Mouse (Mus musculus) midbrain, embryonic 16.5 days (tissue): ENCODE measurements around the gene Aldh16a1. TPM values are rescaled to one million over a fixed set of nuclear protein-coding genes. Genes with fewer than 3 reads are reported as not detected.

Experiments
- ATAC-seq: fragments of 200-750 bp; cut with Nextera tagmentation; 2 replicates; pipeline ENCODE4 v1.8.0; 2017; ENCODE audit warnings: moderate TSS enrichment
- H3K27ac ChIP-seq: fragments of 300-500 bp; sonication (generic); 2 replicates; pipeline ENCODE4 v1.5.1; 2014; ENCODE audit warnings: mild to moderate bottlenecking, low read length, mixed read lengths
- H3K27me3 ChIP-seq: fragments of 300-500 bp; sonication (generic); 2 replicates; pipeline ENCODE4 v1.6.1; 2014; ENCODE audit warnings: low read depth, low read length, mixed read lengths; ENCODE audit not compliant: control insufficient read depth, insufficient read depth
- H3K36me3 ChIP-seq: fragments of 300-500 bp; sonication (generic); 2 replicates; pipeline ENCODE4 v1.6.1; 2014; ENCODE audit warnings: mild to moderate bottlenecking, low read length, moderate library complexity, mixed read lengths; ENCODE audit not compliant: control insufficient read depth, insufficient read depth
- H3K4me1 ChIP-seq: fragments of 300-500 bp; sonication (generic); 2 replicates; pipeline ENCODE4 v1.6.1; 2014; ENCODE audit warnings: mild to moderate bottlenecking, low read length, mixed read lengths; ENCODE audit not compliant: control insufficient read depth, insufficient read depth
- H3K4me2 ChIP-seq: fragments of 300-500 bp; sonication (generic); 2 replicates; pipeline ENCODE4 v1.6.1; 2014; ENCODE audit warnings: mild to moderate bottlenecking, low read length, mixed read lengths
- H3K4me3 ChIP-seq: fragments of 300-500 bp; sonication (generic); 2 replicates; pipeline ENCODE4 v1.5.1; 2014; ENCODE audit warnings: low read depth, mild to moderate bottlenecking, low read length, moderate library complexity, mixed read lengths
- H3K9ac ChIP-seq: fragments of 300-500 bp; sonication (generic); 2 replicates; pipeline ENCODE4 v1.6.1; 2014; ENCODE audit warnings: low read depth, low read length, mixed read lengths
- H3K9me3 ChIP-seq: fragments of 300-500 bp; sonication (generic); replicated peaks from 2 replicates; pipeline ENCODE4 v1.6.1; 2014; ENCODE audit warnings: mild to moderate bottlenecking, low read length, mixed read lengths; ENCODE audit not compliant: control insufficient read depth, poor library complexity, severe bottlenecking
- WGBS: fragments of 180-500 bp; shearing (Covaris S2); extraction: QIAGEN DNeasy Blood & Tissue Kit; methylation state at CpG from one replicate; pipeline ENCODE4 v1.1.7; 2014; 5-methylcytosine and 5-hydroxymethylcytosine counted together
- polyA plus RNA-seq: library from polyadenylated mRNA; unstranded; fragments of >200 nt; fragmentation: Nextera tagmentation; extraction: Ambion mirVana; gene quantifications from 2 replicates; pipeline ENCODE4 v1.2.1, GENCODE M21; 2015

The Aldh16a1 gene
- polyA plus RNA-seq, 1 experiment from 2014 or later = 13.7 TPM

DNA sequence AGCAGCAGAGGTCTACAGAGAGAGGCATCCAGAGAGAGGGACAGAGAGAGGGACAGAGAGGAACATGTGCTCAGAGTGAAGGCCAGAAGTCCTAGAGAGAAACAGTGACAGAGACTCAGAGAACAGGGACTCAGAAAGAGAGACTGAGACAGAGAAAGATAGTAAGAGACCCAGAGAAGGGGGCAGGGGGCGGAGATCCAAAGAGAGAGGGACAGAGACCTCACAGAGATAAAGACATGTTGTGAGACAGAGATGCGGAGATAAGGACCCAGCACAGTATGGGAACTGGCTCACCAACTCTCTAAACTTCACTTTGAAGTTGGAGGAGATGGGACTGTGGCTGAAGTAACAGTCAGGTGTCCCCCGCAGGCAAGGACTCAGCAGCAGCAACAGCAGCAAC lies 19.0 kb downstream of the Aldh16a1 start:
- H3K27ac ChIP-seq = no peak overlapping the region
- H3K4me1 ChIP-seq = peaks cover 4% of the 10 kb centered on the region; the same call in 1 of the 2 replicates
- no peak for ATAC-seq
- no peaks in the 10 kb centered on the region for H3K36me3 ChIP-seq
- H3K4me2 ChIP-seq = no peak overlapping the region
- peak overlapping the region; percentile 68; the same call in 1 of the 2 replicates for H3K9ac ChIP-seq
- H3K4me3 ChIP-seq = no peak overlapping the region
- peaks cover 14% of the 10 kb centered on the region for H3K27me3 ChIP-seq
- no peaks in the 10 kb centered on the region; the same call in 1 of the 2 replicates for H3K9me3 ChIP-seq
- WGBS = 85% methylated on average over 3 of the region's 3 CpGs

DNA sequence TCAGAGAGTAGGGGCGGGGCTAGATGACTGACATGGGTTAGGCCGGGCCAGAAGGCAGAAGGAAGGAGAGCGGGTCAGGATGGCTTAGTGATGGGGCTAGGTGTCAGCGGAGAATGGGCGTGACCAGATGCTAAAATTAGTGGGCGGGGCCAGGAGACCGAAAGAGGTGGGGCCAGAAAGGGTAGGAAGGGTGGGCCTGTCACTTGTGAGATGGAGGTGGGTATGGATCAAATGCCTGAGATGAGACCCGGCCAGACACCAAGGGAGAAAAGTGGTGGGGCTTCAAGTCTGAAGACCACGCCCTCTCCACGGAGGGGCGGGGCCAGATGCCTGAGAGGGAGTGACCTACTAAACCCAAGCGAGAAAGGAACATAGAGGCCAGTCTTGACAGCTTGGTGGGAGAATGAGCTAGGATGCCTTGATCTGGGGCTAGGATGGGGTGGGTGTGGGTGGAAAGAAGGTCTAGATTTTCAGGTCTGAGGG lies 19.8 kb downstream of the Aldh16a1 start:
- no peak for ATAC-seq
- Histone ChIP-seq H3K4me1 (peaks cover 6% of the 10 kb centered on the region), H3K36me3 (no peaks in the 10 kb centered on the region), H3K27ac (no peak overlapping the region), H3K9me3 (no peaks in the 10 kb centered on the region; the same call in 1 of the 2 replicates), H3K27me3 (peaks cover 14% of the 10 kb centered on the region), H3K4me3 (no peak overlapping the region), H3K4me2 (no peak overlapping the region), H3K9ac (no peak overlapping the region)
- WGBS = 5% methylated on average over 12 of the region's 12 CpGs

DNA sequence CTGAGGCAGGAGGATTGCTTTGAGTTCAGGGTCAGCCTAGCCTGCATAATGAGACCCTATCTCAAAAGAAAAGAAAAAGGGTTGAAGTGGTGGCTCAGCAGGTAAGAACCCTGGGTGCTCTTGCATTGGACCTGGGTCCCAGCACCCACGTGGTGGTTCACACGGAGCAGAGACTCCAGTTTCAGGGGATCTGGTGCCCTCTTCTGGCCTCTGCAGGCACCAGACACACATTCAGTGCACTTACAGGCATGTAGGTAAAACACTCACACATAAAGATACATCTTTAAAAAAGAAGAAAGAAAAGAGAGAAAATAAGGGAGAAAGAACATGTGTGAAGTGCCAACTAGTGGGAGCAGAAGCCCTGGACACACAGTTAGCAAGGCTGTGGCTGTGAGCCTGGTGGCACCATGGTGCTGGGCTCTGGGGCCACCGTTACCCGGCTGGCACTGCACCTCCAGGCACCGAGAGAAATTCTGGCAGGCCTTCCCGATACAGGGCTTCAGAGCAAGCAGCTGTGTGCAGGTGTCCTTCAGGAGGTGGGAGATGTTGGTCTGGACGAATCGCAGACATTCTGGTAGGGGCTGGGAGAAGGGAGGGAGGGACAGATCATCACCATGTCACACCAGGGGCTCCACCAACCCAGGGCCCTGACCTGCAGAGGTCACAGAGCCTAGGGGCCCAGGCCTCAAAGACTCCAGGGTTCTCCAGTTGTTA lies 20.8 kb downstream of the Aldh16a1 start:
- H3K4me2 ChIP-seq = no peak overlapping the region
- H3K4me3 ChIP-seq = no peak overlapping the region
- ATAC-seq = no peak
- WGBS = 74% methylated on average over 8 of the region's 8 CpGs
- H3K9me3 ChIP-seq = no peaks in the 10 kb centered on the region; the same call in 1 of the 2 replicates
- H3K27me3 ChIP-seq = peaks cover 14% of the 10 kb centered on the region
- peaks cover 10% of the 10 kb centered on the region for H3K4me1 ChIP-seq
- no peak overlapping the region for H3K9ac ChIP-seq
- no peak overlapping the region for H3K27ac ChIP-seq
- H3K36me3 ChIP-seq = no peaks in the 10 kb centered on the region

DNA sequence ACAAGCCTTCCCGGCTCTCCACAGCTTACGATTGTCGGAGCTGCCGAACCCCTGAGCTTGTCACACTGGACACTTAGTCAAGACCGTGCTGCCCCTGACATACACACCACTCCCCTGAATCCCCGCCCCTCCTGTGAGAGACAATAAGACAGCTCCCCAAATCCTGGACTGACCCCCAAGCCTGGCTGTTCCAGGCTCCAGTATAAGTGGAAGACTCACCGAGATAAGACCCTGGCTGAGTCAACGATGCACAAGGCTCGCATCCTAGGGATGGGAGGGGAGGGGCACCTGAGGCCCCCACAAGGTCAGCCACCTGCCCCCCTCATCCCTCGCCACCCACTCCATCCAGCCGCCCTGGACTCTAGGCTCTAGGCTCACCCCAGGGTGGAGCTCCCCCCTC lies 22.5 kb downstream of the Aldh16a1 start:
- ATAC-seq = no peak
- Histone ChIP-seq H3K27ac (no peak overlapping the region), H3K9me3 (no peaks in the 10 kb centered on the region; the same call in 1 of the 2 replicates), H3K4me1 (peaks cover 19% of the 10 kb centered on the region), H3K4me3 (no peak overlapping the region), H3K36me3 (peaks cover under 1% of the 10 kb centered on the region; the same call in 1 of the 2 replicates), H3K4me2 (no peak overlapping the region), H3K27me3 (peaks cover 7% of the 10 kb centered on the region), H3K9ac (no peak overlapping the region)
- WGBS = 76% methylated on average over 11 of the region's 11 CpGs

DNA sequence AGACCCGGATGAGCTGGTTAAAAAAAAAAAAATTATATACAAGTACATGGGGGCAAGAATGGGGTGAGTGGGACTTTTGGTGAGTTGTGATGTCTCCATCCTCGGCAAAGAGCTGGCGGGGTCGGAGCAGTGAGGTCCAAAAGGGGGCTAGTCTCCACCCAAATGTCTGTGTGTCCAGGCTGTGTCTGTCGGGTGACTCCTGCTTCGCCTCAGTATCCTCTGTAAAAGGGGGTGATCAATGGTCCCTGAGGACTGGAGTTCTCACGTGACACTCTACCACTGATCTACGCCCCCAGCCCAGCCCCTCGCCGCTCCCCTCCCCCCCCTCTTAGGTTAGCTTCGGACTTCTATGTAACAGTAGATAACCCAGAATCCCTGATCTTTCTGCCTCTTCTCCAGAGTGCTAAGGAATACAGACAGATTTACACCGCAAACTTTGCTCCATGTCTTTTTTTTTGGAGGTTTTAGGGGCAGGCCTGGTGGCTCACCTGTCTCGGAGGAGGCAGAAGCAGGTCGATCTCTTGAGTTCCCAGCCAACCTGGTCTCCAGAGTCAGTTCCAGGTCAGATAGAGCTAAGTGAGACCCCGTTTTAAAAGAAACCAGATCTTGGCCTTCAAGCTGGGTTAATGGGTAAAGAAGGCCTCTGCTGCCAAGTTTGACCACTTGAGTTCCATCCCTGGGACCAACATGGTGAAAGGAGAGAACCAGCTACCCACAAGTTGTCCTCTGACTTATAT lies 24.4 kb downstream of the Aldh16a1 start:
- no peak for ATAC-seq
- no peaks in the 10 kb centered on the region for H3K27me3 ChIP-seq
- H3K27ac ChIP-seq = peak overlapping the region; percentile 91
- peak overlapping the region; percentile 48 for H3K4me3 ChIP-seq
- H3K36me3 ChIP-seq = peaks cover 18% of the 10 kb centered on the region
- H3K4me2 ChIP-seq = peak overlapping the region; percentile 78
- peaks cover 26% of the 10 kb centered on the region for H3K4me1 ChIP-seq
- no peaks in the 10 kb centered on the region; the same call in 1 of the 2 replicates for H3K9me3 ChIP-seq
- peak overlapping the region; percentile 67; the same call in 1 of the 2 replicates for H3K9ac ChIP-seq
- 55% methylated on average over 15 of the region's 15 CpGs for WGBS

DNA sequence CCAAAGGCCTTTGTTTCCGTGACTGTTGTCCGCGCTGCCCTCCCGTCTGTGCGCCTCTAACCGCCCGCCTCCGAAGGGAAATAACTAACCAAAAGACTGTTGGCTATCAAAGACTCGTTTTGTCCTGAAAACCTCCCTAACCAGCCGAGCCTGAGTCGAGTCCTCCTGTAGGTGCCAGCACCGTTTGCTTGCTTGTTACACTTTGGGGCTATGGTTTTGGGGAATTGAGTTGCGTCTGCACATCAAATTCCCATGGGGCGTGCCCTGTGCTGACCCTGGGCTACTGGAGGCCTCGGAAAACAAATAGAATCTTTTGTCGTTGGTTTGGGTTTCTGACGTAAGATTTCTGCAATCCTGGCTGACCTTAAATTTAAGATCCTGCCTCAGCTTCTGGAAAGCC lies 25.1 kb downstream of the Aldh16a1 start:
- Histone ChIP-seq H3K36me3 (peaks cover 18% of the 10 kb centered on the region), H3K27ac (peak overlapping the region; percentile 91), H3K27me3 (no peaks in the 10 kb centered on the region), H3K4me2 (peak overlapping the region; percentile 78), H3K4me1 (peaks cover 31% of the 10 kb centered on the region), H3K9me3 (no peaks in the 10 kb centered on the region; the same call in 1 of the 2 replicates), H3K9ac (peak overlapping the region; percentile 67), H3K4me3 (peak overlapping the region; percentile 48)
- ATAC-seq = no peak
- WGBS = under 1% methylated on average over 17 of the region's 17 CpGs

DNA sequence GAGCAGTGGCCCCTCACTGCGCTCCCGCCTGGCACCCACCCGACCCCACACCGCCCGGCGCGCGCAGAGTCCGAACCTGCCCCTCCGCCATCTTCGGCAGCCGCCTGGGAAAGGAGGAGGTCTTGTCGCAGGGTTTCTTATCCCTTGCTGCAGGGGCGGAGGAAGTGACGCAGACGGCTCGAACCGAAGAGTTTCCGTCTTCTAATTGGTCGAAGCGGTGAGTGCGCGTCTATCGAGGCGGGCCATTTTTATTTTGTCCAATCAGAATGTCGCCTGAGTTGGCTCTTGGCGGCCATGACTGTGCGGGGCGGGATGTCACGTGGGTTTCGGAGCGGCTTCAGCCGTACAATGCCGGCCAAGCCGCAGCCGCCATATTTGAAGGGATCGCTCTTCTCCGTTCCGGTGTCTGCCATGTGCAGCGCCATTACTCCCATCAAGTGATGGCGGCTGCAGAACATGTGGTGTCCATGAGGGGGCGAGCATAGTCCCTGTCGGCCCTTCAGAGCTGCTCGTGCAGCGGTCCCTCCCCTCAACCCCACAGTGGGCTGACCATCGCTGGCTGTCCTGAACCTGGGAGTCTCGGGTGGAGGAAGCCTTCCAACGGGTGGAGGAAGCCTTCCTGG lies 25.6 kb downstream of the Aldh16a1 start, which contains the start of gene Rpl13a:
Gene Rpl13a, minus strand, starts transcription at position 138 of the 623 bp plus-strand sequence.
- H3K9me3 ChIP-seq = no peaks in the 10 kb centered on the region; the same call in 1 of the 2 replicates
- peaks cover 31% of the 10 kb centered on the region for H3K4me1 ChIP-seq
- peak within 1 kb of the TSS; percentile 78 for H3K4me2 ChIP-seq
- ATAC-seq = peak; percentile 95
- H3K4me3 ChIP-seq = peak within 1 kb of the TSS; percentile 87
- H3K27ac ChIP-seq = peak within 1 kb of the TSS; percentile 91
- peak within 1 kb of the TSS; percentile 96 for H3K9ac ChIP-seq
- no peaks in the 10 kb centered on the region for H3K27me3 ChIP-seq
- under 1% methylated on average over 48 of the region's 48 CpGs for WGBS
- H3K36me3 ChIP-seq = peaks cover 18% of the 10 kb centered on the region

DNA sequence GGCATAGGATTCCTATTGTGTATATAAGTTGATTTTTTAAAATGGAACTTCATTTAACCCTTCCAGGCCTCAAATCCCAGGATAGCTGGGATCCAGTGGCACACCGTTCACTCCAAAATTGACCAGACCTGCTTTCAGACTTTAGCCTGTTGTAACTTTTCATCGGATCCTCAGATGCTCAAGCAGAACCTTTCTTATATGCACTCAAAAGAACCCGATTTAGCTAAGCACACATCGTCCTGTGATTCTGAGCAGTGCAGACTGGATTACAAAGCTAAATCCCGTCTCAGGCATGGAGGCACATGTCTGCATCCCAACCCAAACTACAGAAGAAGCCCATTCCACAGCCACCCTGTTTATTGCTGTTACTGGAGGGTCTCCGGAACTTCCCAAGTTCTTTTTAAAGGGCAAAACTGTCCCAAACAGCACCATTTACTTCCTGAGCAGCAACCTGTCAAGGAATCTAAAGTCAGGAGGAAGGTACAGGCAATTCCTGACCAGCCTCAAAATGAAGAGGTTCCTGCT lies 26.6 kb downstream of the Aldh16a1 start:
- WGBS = under 1% methylated on average over 6 of the region's 6 CpGs
- Histone ChIP-seq H3K4me1 (peaks cover 38% of the 10 kb centered on the region), H3K4me2 (peak overlapping the region; percentile 71), H3K27ac (peak overlapping the region; percentile 90), H3K9me3 (no peaks in the 10 kb centered on the region), H3K9ac (peak overlapping the region; percentile 96), H3K4me3 (peak overlapping the region; percentile 87), H3K36me3 (peaks cover 20% of the 10 kb centered on the region), H3K27me3 (no peaks in the 10 kb centered on the region)
- no peak for ATAC-seq
